Mouse (Mus musculus) neural tube, embryonic 11.5 days (tissue): ENCODE measurements around the gene Grn. TPM values are rescaled to one million over a fixed set of nuclear protein-coding genes. Genes with fewer than 3 reads are reported as not detected.

Experiments
- ATAC-seq: fragments of 200-750 bp; cut with Nextera tagmentation; 2 replicates; pipeline ENCODE4 v1.8.0; 2017; ENCODE audit warnings: moderate number of reproducible peaks, mild to moderate bottlenecking, moderate TSS enrichment, moderate library complexity; ENCODE audit not compliant: insufficient read depth, low FRiP score, low TSS enrichment
- DNase-seq: peaks from one replicate; pipeline ENCODE4 v3.0.0-alpha.2; 2015; ENCODE audit warnings: low spot score
- H3K27ac ChIP-seq: fragments of 300-500 bp; sonication (generic); 2 replicates; pipeline ENCODE4 v1.5.1; 2014; ENCODE audit warnings: low read depth, mild to moderate bottlenecking, low read length
- H3K27me3 ChIP-seq: fragments of 300-500 bp; sonication (generic); 2 replicates; pipeline ENCODE4 v1.6.1; 2014; ENCODE audit warnings: mild to moderate bottlenecking, low read length, mixed read lengths; ENCODE audit not compliant: control insufficient read depth, insufficient read depth
- H3K36me3 ChIP-seq: fragments of 300-500 bp; sonication (generic); 2 replicates; pipeline ENCODE4 v1.6.1; 2014; ENCODE audit warnings: mild to moderate bottlenecking, low read length, moderate library complexity, mixed read lengths; ENCODE audit not compliant: control insufficient read depth, insufficient read depth
- H3K4me1 ChIP-seq: fragments of 300-500 bp; sonication (generic); 2 replicates; pipeline ENCODE4 v1.6.1; 2014; ENCODE audit warnings: low read length, mixed read lengths; ENCODE audit not compliant: control insufficient read depth, insufficient read depth
- H3K4me2 ChIP-seq: fragments of 300-500 bp; sonication (generic); 2 replicates; pipeline ENCODE4 v1.6.1; 2014; ENCODE audit warnings: low read depth, mild to moderate bottlenecking, moderate library complexity
- H3K4me3 ChIP-seq: fragments of 300-500 bp; sonication (generic); 2 replicates; pipeline ENCODE4 v1.5.1; 2014; ENCODE audit warnings: low read depth, low read length
- H3K9ac ChIP-seq: fragments of 300-500 bp; sonication (generic); 2 replicates; pipeline ENCODE4 v1.6.1; 2014; ENCODE audit warnings: mild to moderate bottlenecking, low read length
- H3K9me3 ChIP-seq: fragments of 300-500 bp; sonication (generic); 2 replicates; pipeline ENCODE4 v1.6.1; 2016; ENCODE audit warnings: low read length; ENCODE audit not compliant: control insufficient read depth
- WGBS: fragments of 180-500 bp; shearing (Covaris S2); extraction: QIAGEN DNeasy Blood & Tissue Kit; methylation state at CpG from one replicate; pipeline ENCODE4 v1.1.7; 2014; 5-methylcytosine and 5-hydroxymethylcytosine counted together
- polyA plus RNA-seq: library from polyadenylated mRNA; unstranded; fragments of >200 nt; fragmentation: Nextera tagmentation; extraction: Ambion mirVana; gene quantifications from 2 replicates; pipeline ENCODE4 v1.2.1, GENCODE M21; 2014

The Grn gene
- polyA plus RNA-seq, 1 experiment from 2014 or later = 54.8 TPM

GRCm38 (mm10) chr11:102398007-102398825, 31.9 kb upstream of the Grn start:
- no peak overlapping the region for H3K4me2 ChIP-seq
- H3K27me3 ChIP-seq = peaks cover 21% of the 10 kb centered on the region
- H3K9ac ChIP-seq = no peak overlapping the region
- peaks cover 31% of the 10 kb centered on the region for H3K4me1 ChIP-seq
- H3K9me3 ChIP-seq = no peaks in the 10 kb centered on the region
- no peak overlapping the region for H3K4me3 ChIP-seq
- no peak overlapping the region for H3K27ac ChIP-seq
- peaks cover 5% of the 10 kb centered on the region for H3K36me3 ChIP-seq
- DNase-seq (no peak), ATAC-seq (no peak)
- WGBS = 84% methylated on average over 20 of the region's 20 CpGs

GRCm38 (mm10) chr11:102399107-102399506, 31.0 kb upstream of the Grn start:
- Histone ChIP-seq H3K4me1 (peaks cover 27% of the 10 kb centered on the region), H3K9me3 (no peaks in the 10 kb centered on the region), H3K4me2 (no peak overlapping the region), H3K27me3 (peaks cover 21% of the 10 kb centered on the region), H3K4me3 (no peak overlapping the region), H3K36me3 (peaks cover 12% of the 10 kb centered on the region), H3K27ac (no peak overlapping the region), H3K9ac (no peak overlapping the region)
- DNase-seq = no peak
- 17% methylated on average over 15 of the region's 15 CpGs for WGBS
- no peak for ATAC-seq

DNA sequence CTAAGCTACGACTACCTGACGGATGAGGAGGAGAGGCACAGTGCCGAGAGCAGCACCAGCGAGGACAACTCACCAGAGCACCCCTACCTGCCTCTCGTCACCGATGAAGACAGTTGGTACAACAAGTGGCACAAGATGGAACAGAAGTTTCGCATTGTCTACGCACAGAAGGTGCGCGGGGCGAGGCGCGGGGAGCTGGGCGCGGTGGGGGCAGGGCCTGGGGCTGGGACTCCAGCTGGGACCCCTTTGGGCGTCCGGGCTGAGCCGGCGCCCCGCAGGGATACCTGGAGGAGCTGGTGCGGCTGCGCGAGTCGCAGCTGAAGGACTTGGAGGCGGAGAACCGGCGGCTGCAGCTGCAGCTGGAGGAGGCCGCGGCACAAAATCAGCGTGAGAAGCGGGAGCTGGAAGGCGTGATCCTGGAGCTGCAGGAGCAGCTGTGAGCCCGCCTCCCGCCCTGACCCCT, 30.5 kb upstream of the Grn start:
- Histone ChIP-seq H3K4me2 (peak overlapping the region; percentile 21), H3K4me1 (peaks cover 26% of the 10 kb centered on the region), H3K9me3 (no peaks in the 10 kb centered on the region), H3K27me3 (peaks cover 21% of the 10 kb centered on the region), H3K36me3 (peaks cover 14% of the 10 kb centered on the region), H3K27ac (no peak overlapping the region), H3K4me3 (peak overlapping the region; percentile 8; the same call in 1 of the 2 replicates), H3K9ac (no peak overlapping the region)
- ATAC-seq (no peak), DNase-seq (peak; percentile 21)
- WGBS = 1% methylated on average over 34 of the region's 34 CpGs

DNA sequence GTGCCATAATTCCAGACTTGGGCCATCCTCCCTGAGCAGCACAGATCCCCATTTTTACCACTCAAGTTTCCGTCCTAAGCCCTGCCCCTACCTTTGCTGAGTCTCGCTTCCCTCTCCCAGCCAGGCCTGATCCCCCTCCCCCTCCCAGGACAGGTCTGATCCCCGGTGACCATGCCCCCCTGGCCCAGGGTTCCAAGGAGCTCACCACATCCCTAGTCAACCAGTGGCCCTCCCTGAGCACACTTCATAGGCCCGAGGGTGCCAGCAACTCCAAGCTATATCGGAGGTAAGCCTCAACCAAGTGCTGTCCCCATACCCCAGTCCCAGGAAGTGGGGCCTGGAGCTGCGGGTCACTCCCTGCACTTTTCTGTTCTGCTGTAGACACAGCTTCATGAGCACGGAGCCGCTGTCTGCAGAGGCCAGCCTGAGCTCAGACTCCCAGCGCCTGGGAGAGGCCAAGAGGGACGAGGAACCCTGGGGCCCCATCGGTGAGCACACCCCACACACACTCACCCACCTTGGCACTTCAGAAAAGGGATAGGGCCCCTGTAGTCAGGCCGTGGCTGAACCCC, 29.5 kb upstream of the Grn start:
- H3K4me1 ChIP-seq = peaks cover 21% of the 10 kb centered on the region
- no peak for ATAC-seq
- DNase-seq = no peak
- H3K4me3 ChIP-seq = no peak overlapping the region
- H3K27me3 ChIP-seq = peaks cover 21% of the 10 kb centered on the region
- 25% methylated on average over 12 of the region's 12 CpGs for WGBS
- H3K4me2 ChIP-seq = no peak overlapping the region
- H3K9ac ChIP-seq = no peak overlapping the region
- peaks cover 14% of the 10 kb centered on the region for H3K36me3 ChIP-seq
- no peak overlapping the region for H3K27ac ChIP-seq
- no peaks in the 10 kb centered on the region for H3K9me3 ChIP-seq

GRCm38 (mm10) chr11:102401898-102402500, 28.1 kb upstream of the Grn start:
- peak; percentile 21; the same call in 1 of the 2 replicates for ATAC-seq
- H3K4me2 ChIP-seq = no peak overlapping the region
- no peak for DNase-seq
- H3K27me3 ChIP-seq = peaks cover 21% of the 10 kb centered on the region
- no peaks in the 10 kb centered on the region for H3K9me3 ChIP-seq
- WGBS = 66% methylated on average over 12 of the region's 12 CpGs
- no peak overlapping the region for H3K27ac ChIP-seq
- H3K9ac ChIP-seq = no peak overlapping the region
- peaks cover 14% of the 10 kb centered on the region for H3K36me3 ChIP-seq
- no peak overlapping the region for H3K4me3 ChIP-seq
- H3K4me1 ChIP-seq = peaks cover 23% of the 10 kb centered on the region

GRCm38 (mm10) chr11:102403657-102404056, 26.5 kb upstream of the Grn start:
- peaks cover 14% of the 10 kb centered on the region for H3K36me3 ChIP-seq
- 94% methylated on average over 11 of the region's 11 CpGs for WGBS
- ATAC-seq = no peak
- H3K9me3 ChIP-seq = no peaks in the 10 kb centered on the region
- H3K4me1 ChIP-seq = peaks cover 25% of the 10 kb centered on the region
- no peak overlapping the region for H3K4me2 ChIP-seq
- peaks cover 18% of the 10 kb centered on the region for H3K27me3 ChIP-seq
- no peak overlapping the region for H3K9ac ChIP-seq
- no peak for DNase-seq
- H3K4me3 ChIP-seq = no peak overlapping the region
- H3K27ac ChIP-seq = no peak overlapping the region

GRCm38 (mm10) chr11:102404161-102405010, 25.7 kb upstream of the Grn start:
- Histone ChIP-seq H3K4me1 (peaks cover 25% of the 10 kb centered on the region), H3K9me3 (no peaks in the 10 kb centered on the region), H3K27me3 (peaks cover 13% of the 10 kb centered on the region), H3K4me3 (no peak overlapping the region), H3K36me3 (peaks cover 14% of the 10 kb centered on the region), H3K9ac (peak overlapping the region; percentile 10; the same call in 1 of the 2 replicates), H3K4me2 (no peak overlapping the region), H3K27ac (no peak overlapping the region)
- 78% methylated on average over 18 of the region's 18 CpGs for WGBS
- DNase-seq (peak; percentile 33), ATAC-seq (no peak)

DNA sequence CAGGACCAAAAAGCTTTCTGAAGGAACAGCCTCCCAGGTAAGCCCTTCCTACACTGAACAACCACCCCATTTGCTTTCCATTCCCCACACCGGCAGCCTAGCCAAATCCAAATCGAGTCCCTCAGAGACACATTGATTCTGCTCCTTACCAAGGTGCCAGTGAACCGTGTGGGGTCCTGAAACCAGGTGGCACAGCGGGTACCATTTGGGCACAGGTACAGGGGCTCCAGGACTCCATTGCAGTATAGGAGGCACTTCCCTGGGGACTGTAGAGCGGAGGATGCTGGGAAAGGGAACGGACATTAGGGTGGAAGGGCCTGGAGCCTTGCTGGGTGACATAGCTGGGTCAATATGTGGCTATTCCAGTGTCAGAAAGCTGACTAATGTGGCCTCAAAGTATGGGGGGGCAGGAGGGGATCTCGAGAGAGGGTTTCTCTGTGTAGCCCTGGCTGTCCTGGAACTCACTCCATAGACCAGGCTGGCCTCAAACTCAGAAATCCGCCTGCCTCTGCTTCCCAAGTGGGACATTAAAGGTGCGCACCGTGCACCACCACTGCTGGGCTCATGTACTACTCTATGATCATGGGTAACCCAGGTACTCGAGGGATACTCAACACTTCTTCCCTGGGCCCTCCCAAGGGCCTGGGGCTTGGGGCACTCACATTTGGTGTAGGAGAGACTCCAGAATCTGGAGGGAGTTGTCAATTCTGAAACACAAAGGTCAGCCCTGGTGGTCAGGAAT, 24.4 kb upstream of the Grn start:
- H3K9me3 ChIP-seq = no peaks in the 10 kb centered on the region
- peaks cover under 1% of the 10 kb centered on the region; the same call in 1 of the 2 replicates for H3K27me3 ChIP-seq
- peaks cover 21% of the 10 kb centered on the region for H3K4me1 ChIP-seq
- 89% methylated on average over 11 of the region's 11 CpGs for WGBS
- H3K4me2 ChIP-seq = peak overlapping the region; percentile 94
- no peak overlapping the region for H3K27ac ChIP-seq
- ATAC-seq (no peak), DNase-seq (no peak)
- peaks cover 11% of the 10 kb centered on the region for H3K36me3 ChIP-seq
- H3K9ac ChIP-seq = peak overlapping the region; percentile 78; the same call in 1 of the 2 replicates
- peak overlapping the region; percentile 74 for H3K4me3 ChIP-seq
